ENCODE assay signal across 17 mouse cellular contexts in the genomic region with DNA sequence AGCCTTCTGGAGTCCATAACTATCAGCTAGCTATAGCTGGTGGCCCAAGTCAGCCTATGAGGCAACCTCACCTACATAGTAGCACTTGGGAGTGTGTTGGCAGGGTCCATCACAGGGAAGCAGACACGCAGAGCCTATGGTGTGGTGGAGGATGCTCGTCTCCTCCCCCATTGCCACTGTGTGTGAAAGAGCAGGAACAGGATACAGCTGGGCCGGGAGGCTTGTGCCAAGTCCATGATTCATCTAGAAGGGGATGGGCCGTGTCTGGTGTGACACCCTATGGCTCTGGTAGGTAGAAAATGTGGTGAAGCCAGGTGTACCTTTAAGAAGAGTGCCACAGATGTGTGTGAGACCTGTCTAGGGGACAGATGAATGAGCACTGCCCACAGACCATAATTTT. TPM values are rescaled to one million over a fixed set of nuclear protein-coding genes. Genes with fewer than 3 reads are reported as not detected.
"Had no signal": no experiment of that assay in that cellular context is flagged by ENCODE, and none has a peak within 500 bp of the region (broad histone marks: within the 10 kb centered on the region; RNA-seq: fewer than 3 reads in every experiment).

No protein-coding gene starts in this region.

- DNase-seq: kidney, adult 9 months; left cerebral cortex, postnatal 4 days; lung, adult 18-20 months; lung, postnatal 10 days; lung, postnatal 4 days; right cerebral cortex, postnatal 14 days had no signal

- H3K27me3 ChIP-seq: limb, embryonic 13.5 days; midbrain, embryonic 12.5 days had no signal

- ATAC-seq: intestine, postnatal 0 days; midbrain, embryonic 16.5 days had no signal

- H3K27ac ChIP-seq: kidney, postnatal 0 days; layer of hippocampus, adult 2 months; limb, embryonic 13.5 days; liver, embryonic 14.5 days; midbrain, embryonic 12.5 days had no signal

- H3K9ac ChIP-seq: limb, embryonic 13.5 days; liver, embryonic 14.5 days; midbrain, embryonic 12.5 days had no signal

- H3K4me3 ChIP-seq: layer of hippocampus, adult 2 months; limb, embryonic 13.5 days; midbrain, embryonic 12.5 days had no signal

- H3K36me3 ChIP-seq: limb, embryonic 13.5 days; midbrain, embryonic 12.5 days had no signal

- H3K4me2 ChIP-seq: limb, embryonic 13.5 days; midbrain, embryonic 12.5 days had no signal

RNA-seq across cellular contexts. Expression of gene Ackr3, which starts 17.6 kb away (rescaled TPM):
- total RNA-seq: megakaryocyte-erythroid progenitor cell, adult 5-6 weeks had no signal

RNA-seq across cellular contexts. Expression of gene Iqca, which starts 33.0 kb away (rescaled TPM):
- total RNA-seq: liver, adult 2 months; megakaryocyte-erythroid progenitor cell, adult 5-6 weeks had no signal
- polyA plus RNA-seq: liver, adult 2 months; midbrain, embryonic 12.5 days; stomach, embryonic 16.5 days; urinary bladder, adult 2 months had no signal
